Mouse (Mus musculus) thymus, adult 18-20 months (tissue): ENCODE results near the gene Frmd4a.

Source experiments
- DNase-seq, 2 experiments: peaks; one replicate each; pipeline ENCODE4 v3.0.0; 2022; ENCODE audit warnings: mixed read lengths in 2 of 2

Gene Frmd4a

DNA sequence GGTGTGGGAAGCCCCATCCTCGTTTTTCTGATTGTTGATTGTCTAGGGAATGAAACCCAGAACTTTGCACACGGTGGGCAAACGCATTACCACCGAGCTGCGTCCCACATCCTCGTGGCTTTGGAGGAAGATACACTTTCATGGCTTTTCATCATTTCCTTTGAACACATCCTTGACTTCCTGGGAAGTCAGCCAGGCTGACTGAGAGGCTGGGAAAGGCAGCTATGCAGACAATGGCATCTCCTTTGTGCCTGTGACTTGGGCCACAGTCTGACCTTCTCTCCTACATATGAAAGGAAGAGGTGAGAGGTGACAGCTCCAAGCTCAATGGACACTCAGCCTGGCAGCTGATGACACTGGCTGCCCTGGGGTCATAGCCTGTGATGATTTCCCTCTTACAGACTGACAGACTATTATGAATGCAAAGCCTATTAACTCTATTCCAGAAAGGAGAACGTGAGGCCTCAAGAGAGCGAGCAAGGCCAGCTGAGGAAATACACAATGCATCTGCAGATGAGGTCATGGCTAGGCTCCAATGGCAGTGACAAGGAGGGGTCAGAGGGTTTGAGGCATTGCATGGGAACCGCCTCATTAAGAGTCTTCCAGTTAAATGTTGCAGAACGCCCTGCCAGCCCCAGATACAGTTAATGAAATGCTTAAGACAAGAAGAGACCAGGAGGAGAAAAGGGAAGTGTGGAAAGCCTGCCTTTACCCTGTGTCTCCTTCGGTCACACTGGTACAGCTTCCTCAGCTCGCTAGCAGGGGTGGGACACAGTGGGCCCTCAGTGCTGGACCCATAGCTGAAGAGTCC, 435.3 kb downstream of the Frmd4a start:
- DNase-seq, result no peak

DNA sequence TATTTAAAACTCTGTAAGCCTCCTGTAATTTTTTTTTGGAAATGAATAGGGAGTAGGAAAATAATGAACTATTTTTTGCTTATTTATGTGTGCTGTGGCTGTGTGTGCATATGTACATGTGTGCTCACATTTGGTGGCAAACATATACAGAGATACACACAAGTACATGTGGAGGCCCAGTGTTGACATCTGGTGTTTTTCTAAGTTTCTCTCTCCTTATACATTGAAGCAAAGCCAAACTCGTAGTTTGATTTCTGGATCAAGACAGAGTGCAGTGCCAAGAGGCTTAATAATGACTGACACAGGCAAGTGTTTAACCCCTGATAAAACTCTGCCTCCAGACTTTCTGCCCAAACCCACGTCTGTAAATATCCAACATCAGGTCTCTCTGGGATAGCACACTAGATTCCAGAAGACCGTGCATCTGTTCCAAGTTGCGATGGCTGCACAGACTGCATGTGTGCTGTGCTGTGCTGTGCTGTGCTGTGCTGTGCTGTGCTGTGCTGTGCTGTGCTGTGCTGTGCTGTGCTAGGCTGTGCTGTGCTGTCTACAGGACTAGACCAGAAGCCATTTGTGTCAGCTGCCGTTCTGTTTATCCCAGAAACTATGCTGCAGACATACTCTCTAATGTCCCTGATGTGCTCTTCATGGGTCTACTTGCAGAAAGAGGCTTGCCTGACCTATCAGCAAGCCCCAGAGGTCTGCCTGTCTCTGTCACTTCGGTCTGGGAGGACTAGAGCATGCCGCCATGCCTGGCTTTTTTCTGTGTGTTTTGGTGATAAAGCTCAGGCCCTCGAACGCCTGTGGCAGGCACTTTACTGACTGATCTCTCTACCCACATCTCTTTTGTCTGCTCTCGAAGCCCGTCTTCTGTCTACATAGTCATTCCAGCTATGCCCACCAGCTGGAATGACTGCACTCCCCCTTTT, 437.8 kb downstream of the Frmd4a start:
- no peak for DNase-seq

DNA sequence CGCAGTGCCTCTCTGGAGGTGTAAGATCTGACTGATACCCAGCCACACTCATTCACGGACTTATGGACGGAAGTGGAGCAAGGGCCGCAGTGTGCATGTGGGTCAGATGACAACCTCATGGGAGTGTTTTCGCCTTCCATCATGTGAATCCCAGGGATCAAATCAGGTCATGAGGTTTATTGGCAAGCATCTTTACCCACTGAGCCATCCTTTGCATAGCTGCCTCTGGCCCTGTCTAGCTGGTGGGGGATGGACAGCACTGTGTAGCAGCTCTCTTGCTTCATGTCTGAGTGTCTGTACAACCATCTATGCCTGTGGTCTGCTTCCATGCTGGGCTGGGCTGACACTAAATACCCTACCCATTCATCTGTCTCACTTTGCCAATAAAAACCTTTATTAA, 443.4 kb downstream of the Frmd4a start:
- no peak for DNase-seq

DNA sequence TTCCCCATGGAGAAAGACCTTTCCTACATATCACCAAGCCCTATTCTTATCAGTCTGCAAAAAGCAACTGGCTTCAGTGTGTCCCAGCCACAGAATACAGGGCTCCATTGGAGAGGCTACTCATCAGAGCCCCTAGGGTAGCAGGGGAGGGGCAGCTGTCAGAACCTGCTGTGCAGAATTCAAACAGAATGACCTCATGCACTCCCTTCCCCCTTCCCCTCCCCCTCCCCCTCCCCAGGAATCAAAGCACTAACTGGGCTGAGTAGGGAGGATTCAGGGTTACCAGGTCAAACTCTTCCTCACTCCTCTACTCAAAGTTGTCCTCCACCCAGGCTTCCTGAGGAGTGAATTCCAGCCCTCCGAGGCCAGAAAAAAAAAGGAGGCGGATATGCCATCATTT, 444.0 kb downstream of the Frmd4a start:
- DNase-seq, result no peak

DNA sequence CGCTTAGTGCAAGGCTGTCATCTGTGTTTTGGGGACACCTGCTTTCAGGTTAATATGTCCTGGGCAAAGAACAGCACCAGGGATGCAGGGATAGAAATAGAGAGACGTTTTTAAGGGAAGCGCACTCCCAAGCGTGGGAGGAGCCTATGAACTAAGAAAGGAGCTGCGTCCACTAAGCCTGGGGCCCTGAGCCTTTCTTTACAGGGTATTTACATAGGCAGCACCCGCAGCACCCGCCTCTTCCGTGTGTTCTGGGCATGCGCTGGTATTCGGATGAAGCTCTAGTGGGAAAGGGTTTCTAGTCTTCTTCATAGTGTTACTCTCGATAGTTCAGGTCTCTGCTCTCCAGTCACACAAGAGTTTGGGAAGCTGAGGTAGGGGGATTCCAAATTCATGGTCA, 445.0 kb downstream of the Frmd4a start:
- DNase-seq, result no peak

DNA sequence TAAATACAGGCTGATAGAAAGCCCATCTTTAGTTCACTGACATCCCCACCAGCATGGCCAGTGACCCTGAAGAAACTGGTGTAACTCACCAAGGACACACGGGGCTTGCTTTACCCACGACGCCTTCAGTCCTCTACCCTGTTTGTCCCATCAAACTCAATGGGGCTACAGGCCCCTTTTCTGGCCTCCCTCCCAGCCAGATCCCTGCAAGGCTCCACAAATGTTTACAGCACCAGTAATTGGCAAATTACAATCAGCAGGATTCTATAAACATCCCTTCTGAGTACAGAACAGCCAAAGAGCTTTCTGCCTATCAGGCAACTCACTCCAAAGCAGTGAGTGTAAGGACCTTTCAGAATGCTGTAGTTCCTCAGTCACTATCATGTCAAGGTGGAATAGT, 448.6 kb downstream of the Frmd4a start:
- DNase-seq, result no peak

DNA sequence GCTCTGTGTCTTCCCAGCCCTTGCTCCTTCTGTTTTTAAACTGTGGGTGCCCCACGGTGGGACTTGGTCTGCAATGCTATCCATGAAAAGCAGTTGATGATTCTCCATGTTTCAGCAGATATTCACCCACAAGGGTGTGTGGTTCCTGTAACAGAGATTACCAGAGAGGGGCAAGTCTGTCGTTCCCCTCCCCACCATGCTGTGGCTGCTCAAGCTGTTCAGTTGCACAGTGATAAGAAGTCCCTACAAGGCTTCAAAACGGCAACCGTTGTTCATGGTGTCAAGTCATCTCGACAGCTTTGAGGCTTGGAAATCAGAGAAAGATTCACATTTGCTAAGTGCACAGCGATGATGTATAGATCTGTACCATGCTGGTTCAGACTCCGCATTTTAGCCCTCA, 449.8 kb downstream of the Frmd4a start:
- no peak for DNase-seq

DNA sequence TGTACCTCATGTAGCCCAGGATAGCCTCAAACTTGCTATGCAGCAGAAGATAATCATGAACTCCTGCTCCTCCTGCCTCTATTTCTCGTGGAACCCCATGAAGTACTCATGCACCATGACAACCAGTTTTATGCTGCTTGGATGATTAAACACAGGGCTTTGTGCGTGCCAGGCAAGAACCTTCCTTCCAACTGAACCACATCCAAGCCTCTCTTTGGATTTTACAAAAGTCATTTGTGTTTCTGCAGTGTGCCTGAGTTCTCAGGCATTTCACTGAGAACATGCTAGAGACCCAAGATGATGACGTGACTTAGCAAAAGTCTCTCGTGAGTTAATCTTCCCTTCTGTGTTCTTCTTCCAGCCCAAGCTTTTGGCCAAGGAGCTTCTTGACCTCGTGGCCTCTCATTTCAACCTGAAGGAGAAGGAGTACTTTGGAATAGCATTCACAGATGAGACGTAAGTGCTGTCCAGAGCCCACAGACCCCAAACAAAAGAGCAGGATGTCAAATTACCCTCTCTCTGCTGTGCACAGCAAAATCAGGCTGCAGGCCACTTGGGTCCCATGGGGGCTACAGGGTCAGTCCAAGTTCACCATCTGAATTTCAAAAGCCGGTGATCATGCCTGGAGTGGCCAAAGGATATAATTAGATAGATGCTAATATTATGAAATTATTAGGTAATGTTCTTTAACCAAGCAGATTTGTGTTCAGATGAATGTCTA, 455.4 kb downstream of the Frmd4a start:
- DNase-seq, result no peak

DNA sequence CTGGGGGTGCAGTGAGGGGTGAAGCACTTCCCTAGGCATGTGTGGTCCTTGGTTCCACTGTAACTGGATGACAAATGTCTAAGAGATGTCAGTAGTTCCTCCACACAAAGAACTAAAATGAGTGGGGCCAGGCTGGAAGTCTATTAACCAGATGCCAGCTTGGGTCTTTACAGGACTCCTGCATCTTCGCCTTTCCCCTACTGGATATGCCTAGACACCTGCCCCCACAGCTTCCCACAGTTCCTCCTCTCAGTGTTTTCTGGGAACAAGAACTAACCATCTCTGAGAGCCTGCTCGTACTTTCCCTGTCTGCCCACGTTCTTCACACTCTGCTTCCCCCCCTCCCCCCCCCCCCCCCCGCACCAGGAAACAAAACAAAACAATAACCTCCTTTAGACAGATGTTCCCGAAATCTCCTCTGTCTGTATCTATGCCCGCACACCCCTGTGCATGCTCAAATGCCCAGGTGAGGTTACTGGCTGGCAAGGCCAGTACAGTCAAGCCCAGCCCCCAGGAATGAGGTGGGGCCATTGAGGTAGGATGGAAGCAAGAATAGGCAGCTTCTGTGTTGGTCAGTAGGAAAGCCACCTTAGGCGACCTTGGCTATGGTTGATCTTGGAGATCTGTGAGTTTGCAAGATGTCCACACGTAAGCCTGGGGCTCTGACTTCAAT, 456.5 kb downstream of the Frmd4a start:
- DNase-seq, result no peak

DNA sequence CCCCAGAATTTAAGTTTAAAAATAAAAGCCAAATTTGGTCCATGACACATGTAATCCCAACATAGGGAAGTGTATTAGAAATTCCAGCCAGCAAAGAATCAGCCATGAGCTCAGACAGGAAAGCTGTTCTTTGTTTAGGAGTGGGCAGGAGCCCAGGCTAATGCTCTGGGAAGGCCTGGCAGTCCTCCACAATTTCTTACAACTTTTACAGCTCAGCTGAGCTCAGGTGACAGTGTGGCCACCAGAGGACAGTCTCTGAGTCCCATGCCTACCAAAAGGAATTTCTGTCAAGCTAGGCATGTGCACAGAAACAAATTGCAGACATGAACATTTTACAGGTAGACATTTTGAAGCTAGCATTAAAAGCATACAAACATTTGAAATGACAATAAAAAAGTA, 457.0 kb downstream of the Frmd4a start:
- no peak for DNase-seq

DNA sequence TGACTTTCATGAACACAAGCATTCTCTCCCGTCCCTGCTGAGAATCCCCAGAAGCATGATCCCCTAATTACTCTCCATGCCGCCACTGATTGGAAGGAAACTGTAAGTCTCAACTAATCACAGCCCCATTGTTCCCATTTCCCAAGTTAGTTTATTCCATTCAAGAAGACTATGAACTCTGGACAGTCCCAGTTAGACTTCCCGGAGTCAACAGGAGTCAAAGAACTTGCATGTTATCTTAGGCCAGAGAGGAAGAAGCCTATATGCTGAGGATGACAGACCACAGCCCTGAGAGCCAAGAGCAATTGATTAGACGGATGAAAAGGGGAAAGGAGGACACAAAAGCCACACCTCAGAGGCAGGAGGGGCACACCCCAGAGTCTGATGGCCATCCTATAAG, 458.5 kb downstream of the Frmd4a start:
- DNase-seq, result no peak

DNA sequence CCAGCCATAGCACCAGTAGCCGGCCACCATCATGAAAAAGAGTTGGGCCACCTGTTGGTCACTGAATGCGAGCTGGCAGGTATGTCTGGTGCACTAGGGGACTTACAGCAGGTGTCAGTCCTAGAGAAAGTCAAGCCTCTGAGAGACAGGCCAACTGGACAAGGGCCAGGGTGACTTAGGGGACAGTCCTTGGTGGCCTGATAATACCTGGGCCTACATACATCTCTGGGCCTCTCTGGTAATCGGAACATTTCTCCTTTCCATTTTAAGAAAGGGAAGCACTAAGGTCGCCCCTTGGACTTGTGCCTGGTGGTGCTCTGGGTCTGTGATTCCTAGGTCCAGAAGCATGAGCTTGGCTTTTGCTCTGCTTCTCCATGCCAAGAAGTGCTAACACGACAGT, 459.1 kb downstream of the Frmd4a start:
- DNase-seq, result no peak

DNA sequence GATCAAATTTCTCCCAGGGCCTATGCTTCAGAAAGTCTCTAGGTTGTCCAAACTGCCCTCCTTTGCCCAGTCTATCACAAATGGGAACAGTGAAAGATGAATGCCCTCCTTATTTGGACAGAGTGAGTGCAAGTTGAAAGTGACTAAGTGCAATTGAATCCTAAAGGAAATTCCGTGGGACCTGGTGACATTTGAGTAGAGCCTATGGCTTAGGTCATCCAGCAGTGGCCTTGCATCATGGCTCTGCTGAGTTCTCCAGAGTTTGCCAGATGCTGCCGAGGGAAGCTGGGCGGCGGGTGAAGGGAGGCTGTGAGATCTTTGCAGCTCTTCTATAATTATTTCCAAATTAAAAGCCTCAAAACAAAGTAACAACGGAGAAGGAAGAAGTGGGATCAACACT, 459.8 kb downstream of the Frmd4a start:
- DNase-seq, result no peak

DNA sequence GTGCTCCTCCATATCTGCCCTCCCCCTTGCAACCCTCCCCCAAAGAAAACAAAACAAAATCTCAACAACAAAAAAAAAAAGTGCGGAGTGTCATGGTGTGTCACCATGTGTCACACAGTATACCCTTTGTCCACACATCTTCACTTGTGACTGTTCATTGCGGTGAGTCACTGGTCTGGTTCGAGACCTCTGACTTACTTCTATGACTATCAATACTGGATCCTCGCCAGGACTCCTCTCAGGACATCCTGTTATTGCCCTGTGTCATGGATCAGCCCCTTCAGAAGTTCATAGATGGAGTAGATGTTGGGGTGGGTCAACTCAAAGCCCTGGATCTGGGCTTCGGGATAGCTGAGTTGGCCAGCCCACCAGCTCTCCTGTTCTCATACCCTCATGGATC, 462.7 kb downstream of the Frmd4a start:
- DNase-seq, result no peak

DNA sequence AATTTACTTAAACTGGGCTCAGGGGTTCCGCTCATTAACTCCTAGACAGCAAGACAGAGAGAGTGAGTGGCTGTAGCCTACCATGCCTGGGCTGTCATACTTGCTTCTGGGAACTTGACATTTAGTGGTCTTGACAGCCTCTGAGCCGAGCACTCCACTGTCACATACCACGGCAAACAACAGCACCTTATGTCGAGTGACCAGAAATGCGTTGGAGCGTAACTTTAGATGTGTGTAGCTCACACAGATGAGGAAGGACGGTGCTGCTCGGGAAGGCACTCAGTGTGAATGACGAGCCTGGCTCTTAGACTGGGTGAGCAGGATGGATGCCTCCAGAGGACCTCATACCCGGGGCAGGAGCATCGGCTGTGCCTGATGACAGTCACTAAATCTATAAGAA, 463.6 kb downstream of the Frmd4a start:
- DNase-seq, result no peak

DNA sequence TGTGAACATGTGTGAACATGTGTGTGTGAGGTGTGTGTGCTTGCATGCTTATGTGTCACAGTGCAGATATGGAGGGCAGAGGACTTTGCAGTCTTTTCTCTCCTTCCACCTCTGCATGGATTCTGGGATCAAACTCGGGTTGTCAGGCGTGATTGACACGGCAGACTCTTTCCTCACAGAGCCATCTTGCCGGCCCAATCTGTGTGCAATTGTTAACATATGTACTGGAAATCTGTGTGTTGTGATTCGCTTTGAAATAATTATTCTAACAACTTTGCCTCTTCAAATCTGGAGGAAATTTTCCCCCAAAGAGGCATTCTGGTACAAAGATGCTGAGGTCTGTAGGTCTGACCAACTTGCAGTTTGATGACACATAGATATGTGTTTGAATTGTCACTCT, 468.7 kb downstream of the Frmd4a start:
- DNase-seq, result no peak

DNA sequence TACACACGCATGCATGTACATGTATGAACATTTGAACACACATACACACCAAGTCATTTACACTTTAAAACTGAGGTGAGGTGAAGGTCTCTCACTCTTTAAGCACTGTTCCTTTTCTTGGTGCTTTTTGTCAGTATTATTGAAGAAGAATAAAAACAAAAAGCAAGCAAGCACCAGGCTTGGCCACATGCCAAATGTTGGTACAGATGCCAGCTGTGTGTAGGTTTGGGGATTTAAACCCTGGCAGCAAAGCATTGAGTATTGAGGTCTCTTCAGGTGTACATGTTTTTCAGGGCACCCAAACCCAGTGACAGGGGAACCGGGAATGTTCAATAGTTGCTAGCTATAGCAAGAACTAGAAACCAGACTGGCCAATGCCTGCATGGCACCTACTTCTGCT, 469.8 kb downstream of the Frmd4a start:
- DNase-seq, result no peak

DNA sequence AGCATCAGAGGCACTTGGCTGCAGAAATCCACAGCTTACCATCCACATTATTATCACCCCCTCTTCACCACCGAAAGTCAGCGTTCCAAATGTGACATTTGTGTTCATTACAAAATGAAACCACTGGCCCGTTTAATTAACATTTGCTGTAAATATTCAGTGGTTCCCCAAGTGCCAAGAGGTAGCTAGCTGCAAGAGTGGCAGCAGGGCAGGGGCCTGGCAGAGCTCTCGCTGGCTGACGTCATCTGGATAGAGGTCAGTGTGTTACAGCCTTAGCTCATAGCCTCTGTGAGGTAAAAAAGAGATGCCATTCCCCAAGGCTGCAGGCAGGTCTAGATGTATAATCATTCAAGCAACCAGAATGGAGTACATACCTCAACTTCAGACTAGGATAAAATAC, 473.3 kb downstream of the Frmd4a start:
- no peak for DNase-seq

DNA sequence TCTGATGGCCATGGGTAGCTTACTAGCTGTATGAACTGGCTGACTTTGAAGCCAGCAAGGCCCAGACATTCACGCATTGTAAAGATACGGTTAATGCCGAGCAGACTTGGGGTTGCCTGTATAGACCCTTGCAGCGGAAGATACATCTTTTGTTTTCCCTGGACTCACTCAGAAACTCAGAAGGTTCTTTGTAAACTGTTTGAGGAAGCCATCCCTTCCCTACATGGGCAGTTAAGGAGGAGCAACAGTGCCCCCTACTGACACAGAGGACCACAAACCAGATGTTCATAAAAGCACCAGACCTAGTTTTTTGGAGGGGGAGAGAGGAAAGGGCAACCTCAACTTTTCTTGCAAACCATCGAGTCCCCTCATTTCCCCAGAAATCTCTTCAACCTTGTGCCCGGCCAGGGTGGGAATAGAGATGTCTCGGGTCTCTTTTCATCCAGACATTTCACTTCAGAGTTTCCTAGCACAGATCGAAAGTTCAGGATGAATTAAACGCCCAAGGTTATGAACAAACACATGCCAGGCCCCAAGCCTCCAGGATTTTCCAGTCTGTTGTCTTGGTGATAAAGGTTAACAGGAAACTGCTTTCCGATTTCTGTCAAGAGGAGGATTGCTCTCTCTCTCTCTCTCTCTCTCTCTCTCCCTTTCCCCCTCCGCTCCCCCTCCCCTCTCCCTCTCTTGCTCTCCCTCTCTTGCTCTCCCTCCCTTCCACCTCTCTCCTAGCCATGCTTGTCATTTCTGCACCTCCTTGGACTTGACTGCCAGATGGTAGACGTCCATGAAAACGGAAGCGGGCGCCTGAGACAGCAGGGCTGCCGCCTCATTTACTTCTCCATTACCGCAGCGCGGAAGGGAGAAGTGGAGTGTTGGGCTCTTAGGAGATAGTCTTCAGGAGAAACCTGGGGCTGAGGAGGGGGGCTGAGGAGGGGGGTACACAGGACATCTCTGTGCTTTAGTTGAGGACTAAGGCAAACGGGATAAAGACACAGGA, 475.3 kb downstream of the Frmd4a start:
- peak in 1 of 2 experiments; percentile 13 for DNase-seq

DNA sequence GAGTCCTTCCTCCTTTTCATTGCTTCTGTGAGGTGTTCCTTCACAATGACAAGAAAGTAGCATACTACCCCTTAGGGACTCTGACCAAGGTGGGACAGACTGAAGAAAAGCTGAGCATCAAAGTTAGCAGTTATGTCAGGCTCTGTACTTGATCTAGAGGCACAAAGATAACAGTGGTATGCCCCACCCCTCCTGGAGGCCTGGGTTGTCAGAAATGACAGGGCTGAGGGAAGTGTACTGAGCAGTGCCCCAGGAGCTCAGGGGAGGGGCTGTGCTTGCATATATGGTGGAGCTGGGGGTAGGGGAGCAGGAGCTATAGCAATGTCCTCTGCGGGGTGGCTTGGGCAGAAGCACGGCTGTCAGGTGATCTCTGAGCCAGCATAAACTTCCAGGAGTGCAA, 477.0 kb downstream of the Frmd4a start:
- no peak for DNase-seq

DNA sequence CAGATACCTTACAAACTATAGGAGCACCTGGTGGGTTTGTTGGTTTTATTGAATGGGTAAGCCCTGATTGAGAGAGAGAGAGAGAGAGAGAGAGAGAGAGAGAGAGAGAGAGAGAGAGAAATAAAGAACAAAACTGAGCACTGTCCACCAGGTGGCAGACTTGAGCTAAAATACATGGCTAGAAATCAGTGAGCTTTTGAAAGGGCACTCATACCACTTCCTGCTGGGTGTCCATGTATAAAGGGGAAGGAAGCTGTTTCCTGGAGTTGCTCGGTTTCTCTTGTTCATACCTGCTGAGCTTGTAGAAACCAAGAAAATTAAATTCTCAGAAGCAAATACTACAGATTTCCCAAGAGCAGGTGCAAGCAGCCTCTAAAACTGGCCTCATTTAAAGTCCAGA, 481.7 kb downstream of the Frmd4a start:
- DNase-seq, result peak in 1 of 2 experiments; percentile 15

DNA sequence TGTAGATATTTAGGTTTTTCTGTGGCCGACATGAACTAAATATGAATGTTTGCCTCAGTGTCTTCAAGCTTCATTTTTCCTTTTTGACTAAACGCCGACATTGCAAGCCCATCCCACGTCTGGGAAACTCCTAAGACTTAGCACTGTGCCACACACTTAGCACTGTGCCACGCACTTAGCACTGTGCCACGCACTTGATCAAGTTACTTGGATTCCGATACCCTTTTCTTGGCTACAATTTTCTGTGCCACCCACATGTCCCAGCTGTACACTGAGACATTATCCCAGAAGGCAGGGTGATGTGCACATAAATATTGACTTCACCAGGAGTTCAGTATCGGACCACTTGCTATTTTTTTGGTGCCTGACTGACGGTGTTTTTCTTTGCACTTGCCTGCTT, 482.4 kb downstream of the Frmd4a start:
- DNase-seq, result no peak
